Mouse (Mus musculus) olfactory bulb, adult 2 months (tissue): ENCODE data around the gene Ptprcap.
"Not testable (repeated sequence)": the region's sequence is repeated elsewhere in the genome, so short reads cannot be mapped to it uniquely, and the experiment has no call there.

Experiments used
- CTCF ChIP-seq: fragments of 200-500 bp; IDR thresholded peaks from 2 replicates; pipeline ENCODE4 v1.5.1; 2012; ENCODE audit warnings: low read depth, mild to moderate bottlenecking, low read length, moderate library complexity; ENCODE audit not compliant: insufficient read depth
- POLR2A ChIP-seq: fragments of 200-500 bp; IDR thresholded peaks from 2 replicates; pipeline ENCODE4 v1.6.1; 2012; ENCODE audit warnings: mild to moderate bottlenecking, low read depth, low read length, moderate library complexity; ENCODE audit not compliant: insufficient read depth

- TF ChIP-seq CTCF, POLR2A: not testable (repeated sequence)
Observed at GRCm38 (mm10) chr19:4121896-4122295, 31.5 kb upstream of the Ptprcap start.
